Mouse (Mus musculus) lung, adult 2 months (tissue): ENCODE results near the gene Hp1bp3.

Experiments used
- CTCF ChIP-seq: fragments of 200-500 bp; IDR thresholded peaks from 2 replicates; pipeline ENCODE4 v1.5.1; 2011; ENCODE audit warnings: mild to moderate bottlenecking, low read length, control low read depth; ENCODE audit not compliant: insufficient read depth
- POLR2A ChIP-seq: fragments of 200-500 bp; IDR thresholded peaks from 2 replicates; pipeline ENCODE4 v1.6.1; 2011; ENCODE audit warnings: low read depth, mild to moderate bottlenecking, control low read depth, low read length, borderline replicate concordance; ENCODE audit errors: extremely low read depth

DNA sequence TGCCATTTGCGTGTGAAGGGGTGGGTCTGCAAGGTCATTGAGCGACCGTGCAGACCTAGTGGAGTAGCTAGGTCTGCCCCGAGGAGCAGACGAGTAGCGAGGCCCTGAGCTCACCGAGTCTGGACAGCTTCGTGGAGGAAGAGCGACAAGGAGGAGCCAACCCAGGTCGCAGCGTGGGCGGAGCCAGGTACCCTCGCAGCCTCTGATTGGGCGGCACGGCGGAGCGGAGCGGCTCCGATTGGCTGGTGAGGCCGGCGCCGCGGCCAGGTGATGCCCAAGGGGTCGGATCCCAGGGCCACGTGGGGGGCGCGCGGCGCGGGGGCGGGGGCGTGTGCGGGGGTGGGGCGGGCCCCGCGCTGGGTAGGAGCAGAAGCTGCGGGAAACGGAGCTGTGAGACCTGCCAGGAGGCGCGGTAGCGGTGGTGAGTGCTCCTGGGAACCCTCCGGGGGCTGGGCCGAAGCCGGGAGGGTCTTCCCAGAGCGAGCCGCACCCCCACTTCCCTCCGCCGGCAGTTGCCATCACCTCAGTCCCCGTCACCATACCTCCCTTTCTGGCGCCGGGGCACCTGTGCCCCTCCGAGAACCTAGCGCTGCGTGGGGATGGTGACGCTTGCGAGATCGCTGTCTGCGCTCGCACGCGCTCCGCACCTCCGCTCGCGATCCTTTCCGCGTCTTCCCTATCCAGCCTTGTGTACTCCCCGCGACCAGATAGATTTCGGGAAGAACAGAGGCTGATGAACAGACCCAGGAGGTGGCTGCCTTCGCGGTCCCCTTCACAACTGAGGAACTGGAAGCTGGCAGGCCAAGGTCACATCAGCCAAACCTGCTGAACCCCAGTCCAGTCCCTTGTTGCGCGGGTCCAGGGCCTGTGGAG is 34.2 kb downstream of the Hp1bp3 start, which contains the start of the genes Sh2d5 and Kif17:
- no peak for TF ChIP-seq CTCF
- no peak for TF ChIP-seq POLR2A
